Mouse (Mus musculus) hindbrain, postnatal 0 days (tissue): Measurements from ENCODE around the gene Atr. TPM values are rescaled to one million over a fixed set of nuclear protein-coding genes. Genes with fewer than 3 reads are reported as not detected.

Experiments
- ATAC-seq: fragments of 200-750 bp; cut with Nextera tagmentation; 2 replicates; pipeline ENCODE4 v1.8.0; 2017; ENCODE audit warnings: mild to moderate bottlenecking, moderate TSS enrichment, moderate library complexity
- DNase-seq: peaks from one replicate; pipeline ENCODE4 v3.0.0-alpha.2; 2015; ENCODE audit warnings: low spot score
- H3K27ac ChIP-seq: fragments of 300-500 bp; sonication (generic); 2 replicates; pipeline ENCODE4 v1.5.1; 2014; ENCODE audit warnings: mild to moderate bottlenecking
- H3K27me3 ChIP-seq: fragments of 300-500 bp; sonication (generic); 2 replicates; pipeline ENCODE4 v1.6.1; 2014; ENCODE audit warnings: low read length, mixed read lengths; ENCODE audit not compliant: insufficient read depth
- H3K36me3 ChIP-seq: fragments of 300-500 bp; sonication (generic); 2 replicates; pipeline ENCODE4 v1.6.1; 2014; ENCODE audit warnings: low read length, mixed read lengths; ENCODE audit not compliant: insufficient read depth
- H3K4me1 ChIP-seq: fragments of 300-500 bp; sonication (generic); 2 replicates; pipeline ENCODE4 v1.6.1; 2014; ENCODE audit warnings: antibody characterized with exemption, low read length, mixed read lengths; ENCODE audit not compliant: insufficient read depth
- H3K4me2 ChIP-seq: fragments of 300-500 bp; sonication (generic); 2 replicates; pipeline ENCODE4 v1.6.1; 2014; ENCODE audit warnings: low read depth, mild to moderate bottlenecking, low read length, moderate library complexity, mixed read lengths
- H3K4me3 ChIP-seq: fragments of 300-500 bp; sonication (generic); 2 replicates; pipeline ENCODE4 v1.5.1; 2014; ENCODE audit warnings: low read length
- H3K9ac ChIP-seq: fragments of 300-500 bp; sonication (generic); replicated peaks from 2 replicates; pipeline ENCODE4 v1.6.1; 2014; ENCODE audit warnings: mild to moderate bottlenecking, low read length, moderate library complexity, mixed read lengths
- H3K9me3 ChIP-seq: fragments of 300-500 bp; sonication (generic); 2 replicates; pipeline ENCODE4 v1.6.1; 2016; ENCODE audit warnings: low read length, mixed read lengths
- CTCF ChIP-seq: IDR thresholded peaks from 2 replicates; pipeline ENCODE4 v1.5.1; 2016; ENCODE audit warnings: antibody characterized with exemption, control low read depth, low read depth
- WGBS: fragments of 180-500 bp; shearing (Covaris S2); extraction: QIAGEN DNeasy Blood & Tissue Kit; methylation state at CpG from one replicate; pipeline ENCODE4 v1.1.7; 2014; 5-methylcytosine and 5-hydroxymethylcytosine counted together
- polyA plus RNA-seq: library from polyadenylated mRNA; unstranded; fragments of >200 nt; fragmentation: Nextera tagmentation; extraction: Ambion mirVana; gene quantifications from 2 replicates; pipeline ENCODE4 v1.2.1, GENCODE M21; 2015
- total RNA-seq: library from RNA; depleted of rRNA; stranded (reverse); fragments of >200 nt; gene quantifications from 2 replicates; pipeline ENCODE4 v1.2.3, GENCODE M21; 2014

The Atr gene
- total and polyA plus RNA-seq, 2 experiments from 2014 or later: 7.6 to 13.9 TPM

DNA sequence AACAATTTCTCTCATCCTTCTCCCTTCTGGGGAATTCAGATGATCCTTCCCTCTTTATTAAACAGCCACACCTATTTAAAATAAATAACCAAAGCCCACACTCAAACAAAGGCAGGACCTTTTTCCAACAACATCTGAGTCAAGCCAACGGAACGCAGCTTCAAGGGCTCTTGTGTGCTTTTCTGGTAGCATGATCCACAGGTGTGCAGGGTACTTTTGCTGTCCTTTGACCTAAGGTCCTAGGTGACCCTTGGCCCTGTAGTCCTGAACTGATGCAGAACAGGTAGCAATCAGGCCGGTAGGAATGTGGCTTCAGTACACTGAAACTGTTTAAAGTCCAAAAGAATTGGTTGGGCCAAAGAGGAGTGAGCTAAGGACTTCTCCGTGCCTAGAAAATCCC lies 11.7 kb upstream of the Atr start:
- Histone ChIP-seq H3K9me3 (no peaks in the 10 kb centered on the region), H3K27ac (no peak overlapping the region), H3K27me3 (peaks cover 7% of the 10 kb centered on the region; the same call in 1 of the 2 replicates), H3K36me3 (no peaks in the 10 kb centered on the region), H3K4me3 (peak overlapping the region; percentile 72), H3K4me2 (peak overlapping the region; percentile 94), H3K9ac (peak overlapping the region; percentile 39; the same call in 1 of the 2 replicates), H3K4me1 (no peaks in the 10 kb centered on the region)
- no peak for TF ChIP-seq CTCF
- ATAC-seq (no peak), DNase-seq (no peak)
- WGBS: 73% methylated on average over 4 of the region's 4 CpGs

DNA sequence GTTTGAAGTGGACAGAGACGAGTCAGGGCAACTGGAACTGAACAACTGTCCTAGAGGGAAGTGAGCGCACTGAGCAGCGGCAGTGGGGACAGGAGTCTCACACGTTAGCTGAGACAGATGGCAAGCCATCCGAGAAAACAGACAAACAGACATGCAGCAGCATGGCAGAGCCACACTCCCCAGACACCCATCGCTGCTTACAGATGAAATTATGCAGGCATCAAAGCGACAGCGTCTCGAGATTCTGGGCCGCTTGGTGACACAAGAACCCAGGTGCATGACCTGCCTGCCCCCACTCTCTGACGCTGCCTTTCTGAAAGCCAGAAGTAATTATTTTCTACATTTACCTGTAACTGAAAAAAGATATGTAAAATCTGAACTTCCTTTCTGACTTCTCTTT lies 5.7 kb upstream of the Atr start:
- WGBS: 68% methylated on average over 11 of the region's 11 CpGs
- H3K4me1 ChIP-seq: no peaks in the 10 kb centered on the region
- H3K9ac ChIP-seq: no peak overlapping the region
- no peak overlapping the region for H3K4me2 ChIP-seq
- no peak for ATAC-seq
- no peak overlapping the region for H3K4me3 ChIP-seq
- TF ChIP-seq CTCF: no peak
- H3K9me3 ChIP-seq: no peaks in the 10 kb centered on the region
- H3K27me3 ChIP-seq: no peaks in the 10 kb centered on the region
- no peak overlapping the region for H3K27ac ChIP-seq
- no peaks in the 10 kb centered on the region for H3K36me3 ChIP-seq
- DNase-seq: no peak

- Histone ChIP-seq H3K9ac (no peak overlapping the region), H3K4me2 (no peak overlapping the region), H3K27me3 (no peaks in the 10 kb centered on the region), H3K36me3 (no peaks in the 10 kb centered on the region), H3K9me3 (no peaks in the 10 kb centered on the region), H3K4me3 (no peak overlapping the region), H3K4me1 (no peaks in the 10 kb centered on the region), H3K27ac (no peak overlapping the region)
- 26% methylated on average over 4 of the region's 4 CpGs for WGBS
- DNase-seq (peak; percentile 93), ATAC-seq (peak; percentile 48; the same call in 1 of the 2 replicates)
- peak; percentile 93 for TF ChIP-seq CTCF
Measured at GRCm38 (mm10) chr9:95852896-95853295, 4.5 kb upstream of the Atr start.

DNA sequence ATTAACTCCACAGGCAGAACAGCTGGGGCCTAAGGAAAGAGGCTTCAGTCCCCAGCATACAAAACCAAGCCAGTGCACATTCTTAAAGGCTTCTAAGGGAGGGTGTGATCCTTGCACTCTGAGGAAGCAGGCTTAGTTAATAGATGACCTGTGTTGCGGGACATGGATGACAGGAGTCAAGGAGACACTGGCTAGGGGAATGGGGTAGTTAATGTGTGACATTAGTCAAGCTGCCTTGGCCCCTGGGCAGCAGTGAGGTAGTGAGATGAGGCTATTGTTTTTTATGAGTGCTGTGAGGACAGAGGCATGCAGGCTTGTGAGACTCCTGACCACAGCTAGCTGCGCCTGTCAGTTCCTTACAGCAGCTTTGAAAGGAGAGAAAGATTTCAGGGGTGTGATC lies 2.5 kb upstream of the Atr start:
- no peaks in the 10 kb centered on the region for H3K4me1 ChIP-seq
- no peak overlapping the region for H3K27ac ChIP-seq
- TF ChIP-seq CTCF: no peak
- DNase-seq (no peak), ATAC-seq (no peak)
- no peak overlapping the region for H3K4me2 ChIP-seq
- no peaks in the 10 kb centered on the region for H3K27me3 ChIP-seq
- no peak overlapping the region for H3K4me3 ChIP-seq
- no peaks in the 10 kb centered on the region for H3K9me3 ChIP-seq
- WGBS: 71% methylated on average over 2 of the region's 2 CpGs
- H3K9ac ChIP-seq: no peak overlapping the region
- H3K36me3 ChIP-seq: no peaks in the 10 kb centered on the region

DNA sequence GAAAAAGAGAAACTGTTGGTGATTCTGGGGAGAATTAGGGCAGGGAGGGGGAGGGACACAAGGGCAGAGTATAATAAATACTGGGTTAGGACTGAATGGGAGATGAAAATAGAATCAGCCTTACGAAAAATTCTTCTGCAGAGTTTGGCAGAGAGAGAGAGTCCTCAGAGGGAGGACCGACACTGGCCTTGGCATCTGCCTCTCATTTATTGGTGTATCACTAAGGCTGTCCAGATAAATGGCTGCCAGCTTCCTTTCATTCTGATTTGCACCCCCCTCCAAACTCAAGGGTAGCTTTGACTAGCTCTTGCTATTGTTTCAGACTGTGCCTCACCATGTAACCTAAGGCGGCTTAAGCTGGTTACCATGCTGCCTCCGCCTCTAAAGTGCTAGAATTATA lies 1.4 kb upstream of the Atr start:
- H3K27me3 ChIP-seq: no peaks in the 10 kb centered on the region
- no peak for DNase-seq
- H3K36me3 ChIP-seq: no peaks in the 10 kb centered on the region
- no peak overlapping the region for H3K27ac ChIP-seq
- H3K9ac ChIP-seq: no peak overlapping the region
- H3K4me3 ChIP-seq: no peak overlapping the region
- H3K4me2 ChIP-seq: no peak overlapping the region
- 0 out of 2 replicates have a peak, but pooled peaks cover under 1% of the 10 kb centered on the region for H3K4me1 ChIP-seq
- TF ChIP-seq CTCF: no peak
- ATAC-seq: no peak
- no peaks in the 10 kb centered on the region for H3K9me3 ChIP-seq
- 81% methylated on average over 4 of the region's 4 CpGs for WGBS

- Histone ChIP-seq H3K4me1 (0 out of 2 replicates have a peak, but pooled peaks cover 3% of the 10 kb centered on the region), H3K36me3 (no peaks in the 10 kb centered on the region), H3K27me3 (no peaks in the 10 kb centered on the region), H3K9ac (peak overlapping the region; percentile 80), H3K27ac (peak overlapping the region; percentile 77; the same call in 1 of the 2 replicates), H3K4me2 (peak overlapping the region; percentile 98), H3K4me3 (peak overlapping the region; percentile 85), H3K9me3 (no peaks in the 10 kb centered on the region)
- TF ChIP-seq CTCF: no peak
- ATAC-seq (peak; percentile 55), DNase-seq (peak; percentile 69)
- 0% methylated on average over 31 of the region's 31 CpGs for WGBS
Measured at GRCm38 (mm10) chr9:95858027-95858570, 702 bp downstream of the Atr start.

GRCm38 (mm10) chr9:95878246-95878645 lies 20.8 kb downstream of the Atr start:
- no peak overlapping the region for H3K4me2 ChIP-seq
- H3K27me3 ChIP-seq: no peaks in the 10 kb centered on the region
- no peak for TF ChIP-seq CTCF
- no peak overlapping the region for H3K27ac ChIP-seq
- no peak for ATAC-seq
- no peak for DNase-seq
- H3K9me3 ChIP-seq: no peaks in the 10 kb centered on the region
- H3K4me3 ChIP-seq: no peak overlapping the region
- H3K9ac ChIP-seq: no peak overlapping the region
- H3K36me3 ChIP-seq: peaks cover 18% of the 10 kb centered on the region
- WGBS: 95% methylated on average over 5 of the region's 5 CpGs
- no peaks in the 10 kb centered on the region for H3K4me1 ChIP-seq
